Mouse (Mus musculus) kidney, adult 18-20 months (tissue): ENCODE data around the gene Wls.

Source experiments
- DNase-seq: peaks from one replicate; pipeline ENCODE4 v3.0.0; 2021

Wls gene

DNA sequence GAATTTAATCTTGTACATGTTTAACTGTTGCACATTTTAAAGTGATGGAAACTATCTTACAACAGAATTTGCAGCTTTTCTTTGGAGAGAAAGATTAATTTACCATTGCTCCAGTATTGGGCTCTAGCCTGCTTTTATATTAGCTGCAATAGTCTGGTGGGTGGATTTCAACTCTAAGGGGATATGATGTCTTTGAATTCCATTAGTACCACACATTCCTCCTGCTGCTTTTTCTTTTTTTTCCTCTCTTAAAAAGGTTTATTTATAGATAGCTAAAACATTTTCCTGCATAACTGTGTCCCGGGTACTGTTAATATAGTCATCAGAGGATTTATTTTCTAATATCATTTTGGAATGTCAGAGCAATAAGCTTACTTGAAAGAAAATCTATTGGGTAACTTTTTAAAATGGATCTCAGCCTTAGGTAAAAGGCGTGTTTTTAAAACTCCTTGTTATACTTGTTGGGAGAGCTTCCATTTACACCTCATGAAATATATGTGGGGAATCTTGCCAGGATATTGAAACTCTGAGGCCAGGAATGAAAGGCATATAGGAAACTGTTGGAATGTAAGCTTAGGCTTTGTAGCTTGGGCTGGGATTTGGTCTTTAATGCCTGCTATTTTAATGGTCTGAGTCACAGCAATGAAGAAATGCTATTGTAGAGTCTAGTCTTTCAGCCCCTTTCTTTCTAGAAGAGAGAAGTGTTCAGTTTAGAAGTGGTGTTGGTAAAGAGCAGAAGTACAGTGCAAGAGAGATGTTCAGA, 78.0 kb downstream of the Wls start:
- DNase-seq, result no peak
